Mouse (Mus musculus) cerebellum, adult 2 months (tissue): ENCODE measurements around the gene Dhrs4.

ENCODE experiments used
- CTCF ChIP-seq: fragments of 200-500 bp; IDR thresholded peaks from 2 replicates; pipeline ENCODE4 v1.5.1; 2011; ENCODE audit warnings: low read depth, mild to moderate bottlenecking, control low read depth, low read length, moderate library complexity, borderline replicate concordance; ENCODE audit not compliant: insufficient read depth
- POLR2A ChIP-seq: fragments of 200-500 bp; IDR thresholded peaks from 2 replicates; pipeline ENCODE4 v1.6.1; 2011; ENCODE audit warnings: low read length, control low read depth, borderline replicate concordance; ENCODE audit not compliant: insufficient read depth

DNA sequence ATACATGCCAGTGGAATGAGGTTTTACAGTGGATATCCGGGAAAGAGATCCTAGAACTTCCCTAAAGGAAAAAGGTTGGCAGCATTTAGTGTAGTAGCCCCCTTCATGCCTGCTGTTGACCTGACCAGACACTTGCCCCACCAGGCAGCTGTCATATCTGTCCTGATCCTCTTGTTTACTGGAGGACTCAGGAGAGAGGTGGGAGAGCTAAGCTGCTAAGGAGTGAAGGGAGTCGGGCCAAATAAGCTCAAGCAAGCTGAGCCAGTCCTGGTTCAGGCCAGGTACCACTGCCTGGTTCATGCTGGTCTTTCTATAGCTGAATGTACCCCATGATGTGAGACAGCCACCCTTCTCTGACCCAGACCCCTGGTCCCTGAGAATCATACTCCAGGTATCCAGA, 48.1 kb downstream of the Dhrs4 start:
- TF ChIP-seq POLR2A (no peak), CTCF (no peak)
